Mouse (Mus musculus) ES-E14 (cell line): ENCODE data around the gene Gm13199.

Experiments used
- CHD2 ChIP-seq: IDR thresholded peaks from 2 replicates; pipeline ENCODE4 v1.6.1; 2014; ENCODE audit warnings: mild to moderate bottlenecking, low read depth, low read length, inconsistent platforms
- HCFC1 ChIP-seq: IDR thresholded peaks from 2 replicates; pipeline ENCODE4 v1.6.1; 2012; ENCODE audit warnings: low read length, inconsistent platforms, borderline replicate concordance; ENCODE audit not compliant: insufficient read depth
- MAFK ChIP-seq: IDR thresholded peaks from 2 replicates; pipeline ENCODE4 v1.6.1; 2014; ENCODE audit warnings: mild to moderate bottlenecking, low read depth, low read length, inconsistent platforms; ENCODE audit not compliant: insufficient read depth
- ZC3H11A ChIP-seq: IDR thresholded peaks from 2 replicates; pipeline ENCODE4 v1.6.1; 2012; ENCODE audit warnings: low read depth, mild to moderate bottlenecking, inconsistent platforms, low read length, borderline replicate concordance
- ZNF384 ChIP-seq: IDR thresholded peaks from 2 replicates; pipeline ENCODE4 v1.6.1; 2012; ENCODE audit warnings: low read depth, low read length, inconsistent platforms

GRCm38 (mm10) chr2:5845826-5846225, 16.9 kb downstream of the Gm13199 start:
- no peak for TF ChIP-seq MAFK
- no peak for TF ChIP-seq ZC3H11A
- no peak for TF ChIP-seq HCFC1
- no peak for TF ChIP-seq ZNF384
- no peak for TF ChIP-seq CHD2
